Mouse (Mus musculus) embryo, embryonic 10.5 days (tissue): ENCODE measurements around the gene Gm9602.
"Not testable (repeated sequence)": the region's sequence is repeated elsewhere in the genome, so short reads cannot be mapped to it uniquely, and the experiment has no call there.

Experiments
- DNase-seq: peaks from one replicate; pipeline ENCODE4 v3.0.0-alpha.2; 2015; ENCODE audit warnings: low spot score

Gm9602 gene

DNA sequence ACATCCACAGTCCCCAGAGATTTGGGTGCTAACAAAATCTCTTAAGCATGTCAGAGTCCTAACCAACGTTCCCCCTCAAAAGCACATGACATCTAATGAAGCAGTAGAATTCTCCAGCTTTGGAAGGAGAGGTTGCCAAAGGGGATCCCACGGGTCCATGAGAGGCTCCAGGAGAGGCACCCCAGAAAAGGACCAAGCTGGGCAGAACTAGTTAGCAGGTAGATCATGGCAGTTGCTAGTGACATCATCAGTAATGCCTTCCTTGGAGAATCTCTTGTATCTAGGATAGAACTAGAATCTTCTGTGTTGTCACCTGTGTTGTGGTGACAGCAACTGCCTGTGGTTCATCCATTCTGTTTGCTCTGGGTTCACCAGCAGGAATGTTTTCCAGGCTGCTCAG lies at the start of gene Gm9602:
Gene Gm9602, plus strand, starts transcription at position 301 of the 400 bp plus-strand sequence.
- not testable (repeated sequence) for DNase-seq

DNA sequence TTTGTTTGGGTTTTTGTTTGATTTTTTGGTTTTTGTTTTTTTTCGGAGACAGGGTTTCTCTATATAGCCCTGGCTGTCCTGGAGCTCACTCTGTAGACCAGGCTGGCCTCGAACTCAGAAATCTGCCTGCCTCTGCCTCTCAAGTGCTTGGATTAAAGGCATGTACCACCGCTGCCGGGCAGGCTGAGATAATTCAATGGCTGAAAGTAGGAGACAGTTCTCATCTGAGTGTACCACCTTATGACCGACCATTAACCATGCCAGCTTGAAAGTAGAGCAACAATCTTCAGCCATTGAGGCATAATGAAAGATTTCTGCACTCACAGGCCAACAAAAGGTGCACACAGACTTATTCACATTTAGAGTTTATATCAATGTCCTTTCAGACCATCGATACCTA lies 30.3 kb downstream of the Gm9602 start:
- DNase-seq = not testable (repeated sequence)

DNA sequence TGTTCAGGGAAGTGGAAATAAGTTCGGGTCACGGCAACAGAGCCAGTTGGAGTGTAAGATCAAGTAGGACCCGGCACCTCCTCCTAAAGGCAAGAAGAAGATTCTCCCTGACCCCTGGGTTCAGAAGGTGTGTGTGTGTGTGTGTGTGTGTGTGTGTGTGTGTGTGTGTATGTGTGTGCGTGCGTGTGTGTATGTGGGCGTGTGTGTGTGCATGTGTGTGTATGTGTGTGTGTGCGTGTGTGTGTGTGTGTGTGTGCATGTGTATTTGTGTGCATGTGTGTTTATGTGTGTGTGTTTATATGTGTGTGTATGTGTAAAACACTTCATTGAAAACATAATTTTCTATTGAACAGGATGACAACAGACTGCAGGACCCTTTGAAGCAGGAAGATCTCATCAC lies 45.8 kb downstream of the Gm9602 start:
- DNase-seq = not testable (repeated sequence)
